Mouse (Mus musculus): ENCODE measurements around the gene Cryba4. TPM values are rescaled to one million over a fixed set of nuclear protein-coding genes. Genes with fewer than 3 reads are reported as not detected.

The Cryba4 gene
- polyA plus RNA-seq (2012; rRNA removed) = 1.0 and 1.4 TPM in 2 replicates

DNA sequence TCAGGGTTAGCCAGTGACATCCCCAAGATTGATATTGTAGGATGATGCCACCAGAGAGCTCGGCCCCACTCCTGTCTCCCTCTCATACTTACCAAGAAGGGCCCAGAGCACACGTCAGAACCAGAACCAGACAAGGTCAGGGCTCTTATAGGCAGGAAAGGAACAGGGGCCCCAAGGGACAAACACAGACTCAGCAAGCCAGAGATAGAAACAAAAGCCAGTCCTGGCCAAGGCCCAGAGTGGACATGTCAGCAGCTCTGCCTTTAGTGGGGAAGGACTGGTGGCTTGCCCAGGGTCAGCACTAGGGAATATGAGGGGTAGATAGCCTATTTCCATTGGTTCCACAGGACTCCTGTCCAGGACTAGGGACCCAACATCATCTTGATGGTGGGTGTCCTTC lies at the start of gene Cryba4:
Cryba4 (minus strand) TSS at position 119 of the 400 bp plus-strand sequence.

DNA sequence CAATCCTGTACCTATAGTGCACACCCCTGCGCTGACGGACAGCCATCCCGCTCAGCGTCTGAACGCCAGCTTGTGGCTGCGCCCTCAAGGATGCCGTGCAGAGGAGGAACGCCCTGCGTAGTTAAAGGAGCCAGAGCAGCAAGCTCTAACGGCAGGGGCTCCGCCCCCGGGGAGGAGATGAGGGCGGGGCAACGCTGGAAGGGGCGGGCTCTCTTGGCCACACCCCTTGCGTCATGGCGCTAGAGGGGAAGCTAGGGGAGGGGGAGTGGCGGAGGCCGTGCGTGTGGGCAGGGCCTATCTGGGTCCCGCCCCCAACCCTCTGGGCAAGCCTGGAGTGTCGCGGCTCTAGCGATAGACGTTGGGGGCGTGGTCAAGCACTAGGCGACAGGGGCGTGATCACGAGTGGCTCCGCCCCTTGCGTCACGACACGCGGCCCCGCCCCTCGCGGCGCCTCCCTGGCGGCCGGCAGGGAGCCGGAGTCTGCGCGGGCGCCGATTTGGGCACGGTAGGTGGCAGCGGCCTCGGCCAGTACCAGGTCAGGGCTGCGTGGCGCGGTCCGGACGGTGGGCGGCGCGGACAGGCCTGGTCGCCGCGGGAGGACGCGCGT lies 24.1 kb upstream of the Cryba4 start, which contains the start of gene Tpst2:
Tpst2 (plus strand) TSS at position 425 of the 607 bp plus-strand sequence.

DNA sequence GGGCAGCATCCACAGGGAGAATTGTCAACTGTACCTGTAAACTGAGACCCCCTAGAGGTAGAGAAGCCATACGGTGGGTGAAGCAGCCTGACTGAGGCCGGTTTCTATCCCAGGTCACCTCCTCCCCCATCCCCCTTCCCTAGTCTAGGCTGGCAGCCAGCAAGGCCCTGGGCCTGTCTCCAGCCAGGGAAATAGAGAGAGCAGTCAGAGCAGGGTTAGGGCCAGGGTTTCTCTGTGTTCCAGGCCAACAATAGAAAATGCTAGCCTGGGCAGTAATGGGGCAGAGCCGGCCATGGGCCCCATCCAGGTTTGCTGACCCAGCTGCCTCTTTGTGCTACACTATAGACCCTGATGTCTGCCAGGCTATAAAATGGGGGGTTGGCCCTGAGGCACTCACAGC lies 3.1 kb upstream of the Cryba4 start, which contains the start of gene Crybb1:
Crybb1 (plus strand) TSS at position 390 of the 400 bp plus-strand sequence.

Other genes with a start within 250 kb of the Cryba4 start
- 0.19 and 0.83 TPM in 2 replicates for gene Crybb1, start 3.3 kb upstream of the Cryba4 start, polyA plus RNA-seq (2012; rRNA removed)
- 25.0 and 26.8 TPM in 2 replicates for gene Tpst2, start 24.2 kb upstream of the Cryba4 start, polyA plus RNA-seq (2012; rRNA removed)
- 32.7 and 35.8 TPM in 2 replicates for gene Tfip11, start 73.8 kb upstream of the Cryba4 start, polyA plus RNA-seq (2012; rRNA removed)
- 45.6 and 55.0 TPM in 2 replicates for gene Srrd, start 90.5 kb upstream of the Cryba4 start, polyA plus RNA-seq (2012; rRNA removed)
- gene Hps4, start 90.6 kb upstream of the Cryba4 start, polyA plus RNA-seq (2012; rRNA removed) = 37.1 and 42.4 TPM in 2 replicates
- gene Gm6583, start 103.5 kb upstream of the Cryba4 start, polyA plus RNA-seq (2012; rRNA removed) = not detected in 2 replicates
- gene Asphd2, start 142.3 kb upstream of the Cryba4 start, polyA plus RNA-seq (2012; rRNA removed) = 35.4 and 47.5 TPM in 2 replicates
- gene Gm6588, start 196.9 kb upstream of the Cryba4 start, polyA plus RNA-seq (2012; rRNA removed) = not detected in 2 replicates